Mouse (Mus musculus) olfactory bulb, adult 2 months (tissue): ENCODE measurements around the gene Tldc2.

ENCODE experiments used
- CTCF ChIP-seq: fragments of 200-500 bp; IDR thresholded peaks from 2 replicates; pipeline ENCODE4 v1.5.1; 2012; ENCODE audit warnings: low read depth, mild to moderate bottlenecking, low read length, moderate library complexity; ENCODE audit not compliant: insufficient read depth
- POLR2A ChIP-seq: fragments of 200-500 bp; IDR thresholded peaks from 2 replicates; pipeline ENCODE4 v1.6.1; 2012; ENCODE audit warnings: mild to moderate bottlenecking, low read depth, low read length, moderate library complexity; ENCODE audit not compliant: insufficient read depth

DNA sequence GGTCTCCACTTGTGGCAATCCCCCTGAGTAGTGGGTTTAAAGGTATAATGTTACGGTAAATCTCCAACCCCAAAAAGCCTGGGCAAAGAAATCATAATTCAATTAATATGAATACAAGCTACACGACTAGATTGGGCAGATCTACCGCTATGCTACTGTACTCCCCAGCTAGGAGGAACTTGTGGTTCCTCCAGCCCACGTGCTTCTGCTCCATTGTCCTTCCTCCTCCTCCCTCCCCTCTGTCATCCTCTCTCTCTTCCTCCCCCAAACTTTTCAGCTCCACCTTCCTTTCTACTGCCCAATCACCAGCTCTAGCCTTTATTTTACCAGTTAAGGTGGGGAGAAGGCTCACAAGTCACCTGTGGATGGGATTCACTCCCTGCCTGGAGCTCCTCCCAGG is 21.4 kb downstream of the Tldc2 start:
- no peak for TF ChIP-seq CTCF
- TF ChIP-seq POLR2A = no peak
